Mouse (Mus musculus): ENCODE measurements around the gene Mrgprg. TPM values are rescaled to one million over a fixed set of nuclear protein-coding genes. Genes with fewer than 3 reads are reported as not detected.

The Mrgprg gene
- not detected in 2 replicates for polyA plus RNA-seq (2014; fragmentation: Nextera tagmentation; extraction: Ambion mirVana)

DNA sequence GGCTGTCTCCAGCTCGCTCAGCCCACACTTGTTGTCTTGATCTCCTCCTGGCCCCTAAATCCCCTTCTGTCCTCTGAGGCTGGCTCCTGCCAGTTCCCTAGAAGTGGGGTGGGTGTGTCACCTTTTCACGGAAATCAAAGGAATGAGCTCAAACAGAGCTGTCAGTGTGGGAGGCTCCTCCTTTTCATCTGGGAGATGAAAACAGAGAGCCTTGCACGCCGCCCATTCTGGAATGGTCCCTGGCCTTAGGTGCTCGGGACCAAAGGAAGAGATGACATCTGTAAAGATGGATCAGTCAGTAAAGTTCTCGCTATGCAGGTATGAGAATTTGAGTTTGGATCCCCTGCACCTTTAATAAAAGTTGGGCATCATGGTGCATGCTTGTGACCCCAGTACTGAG, at the start of gene Mrgprg:
TSS of gene Mrgprg (minus strand) at position 101 of the 400 bp plus-strand sequence.
- no peak within 1 kb of the TSS for H3K27ac ChIP-seq (ENCODE audit: low read depth, low read length)
- no peak within 1 kb of the TSS for H3K4me2 ChIP-seq
- H3K4me3 ChIP-seq (ENCODE audit: low read depth, low read length), result no peak within 1 kb of the TSS
- no peaks in the 10 kb centered on the region for H3K9me3 ChIP-seq (replicated peaks; ENCODE audit: control insufficient read depth, low read length)
- no peaks in the 10 kb centered on the region for H3K36me3 ChIP-seq (ENCODE audit: control insufficient read depth, insufficient read depth, low read length)
- no peak within 1 kb of the TSS for H3K9ac ChIP-seq (ENCODE audit: low read depth, low read length)
- H3K27me3 ChIP-seq (ENCODE audit: control insufficient read depth, insufficient read depth, low read length), result peaks cover 31% of the 10 kb centered on the region
- WGBS (ENCODE audit: insufficient replicate concordance), result 46% methylated on average over 6 of the region's 6 CpGs
- no peak for ATAC-seq (replicated peaks; ENCODE audit: insufficient number of reproducible peaks, low FRiP score, low TSS enrichment)
- no peaks in the 10 kb centered on the region for H3K4me1 ChIP-seq (ENCODE audit: control insufficient read depth, insufficient read depth, low read length)

DNA sequence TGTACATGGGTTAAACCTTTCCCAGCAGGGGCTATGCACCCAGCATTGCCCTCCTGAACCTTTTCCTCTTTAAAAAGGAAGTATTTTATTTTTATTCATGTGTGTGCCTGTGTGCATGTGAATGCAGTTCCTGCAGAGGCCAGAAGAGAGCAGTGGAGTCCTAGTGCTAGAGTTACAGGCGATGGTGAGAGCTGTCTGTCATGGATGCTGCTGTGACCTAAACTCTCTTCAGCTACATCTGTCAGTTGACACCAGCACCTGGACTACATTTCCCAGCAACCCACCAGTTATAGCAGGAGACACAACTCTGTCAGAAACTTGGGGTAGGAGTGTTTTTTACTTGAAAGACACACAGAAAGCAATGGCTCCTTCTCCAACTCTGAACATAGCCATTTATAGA, 42.1 kb upstream of the Mrgprg start:
- Histone ChIP-seq H3K4me1 (ENCODE audit: control insufficient read depth, insufficient read depth, low read length) (no peaks in the 10 kb centered on the region), H3K4me2 (no peak overlapping the region), H3K36me3 (ENCODE audit: control insufficient read depth, insufficient read depth, low read length) (peaks cover 21% of the 10 kb centered on the region), H3K27ac (ENCODE audit: low read depth, low read length) (no peak overlapping the region), H3K4me3 (ENCODE audit: low read depth, low read length) (no peak overlapping the region), H3K9me3 (replicated peaks; ENCODE audit: control insufficient read depth, low read length) (no peaks in the 10 kb centered on the region), H3K9ac (ENCODE audit: low read depth, low read length) (no peak overlapping the region), H3K27me3 (ENCODE audit: control insufficient read depth, insufficient read depth, low read length) (no peaks in the 10 kb centered on the region)
- no peak for ATAC-seq (replicated peaks; ENCODE audit: insufficient number of reproducible peaks, low FRiP score, low TSS enrichment)
- 61% methylated on average over 1 of the region's 1 CpGs for WGBS (ENCODE audit: insufficient replicate concordance)

- 65% methylated on average over 5 of the region's 5 CpGs for WGBS (ENCODE audit: insufficient replicate concordance)
- H3K36me3 ChIP-seq (ENCODE audit: control insufficient read depth, insufficient read depth, low read length), result peaks cover 14% of the 10 kb centered on the region
- ATAC-seq (replicated peaks; ENCODE audit: insufficient number of reproducible peaks, low FRiP score, low TSS enrichment), result no peak
These were observed 38.4 kb upstream of the Mrgprg start for GRCm38 (mm10) chr7:143805199-143805624.

GRCm38 (mm10) chr7:143801195-143802065, 34.6 kb upstream of the Mrgprg start:
- no peak overlapping the region for H3K9ac ChIP-seq (ENCODE audit: low read depth, low read length)
- H3K36me3 ChIP-seq (ENCODE audit: control insufficient read depth, insufficient read depth, low read length), result peaks cover 18% of the 10 kb centered on the region
- H3K4me3 ChIP-seq (ENCODE audit: low read depth, low read length), result no peak overlapping the region
- no peak overlapping the region for H3K4me2 ChIP-seq
- no peak for ATAC-seq (replicated peaks; ENCODE audit: insufficient number of reproducible peaks, low FRiP score, low TSS enrichment)
- WGBS (ENCODE audit: insufficient replicate concordance), result 86% methylated on average over 8 of the region's 8 CpGs
- H3K27ac ChIP-seq (ENCODE audit: low read depth, low read length), result no peak overlapping the region
- no peaks in the 10 kb centered on the region for H3K4me1 ChIP-seq (ENCODE audit: control insufficient read depth, insufficient read depth, low read length)
- H3K27me3 ChIP-seq (ENCODE audit: control insufficient read depth, insufficient read depth, low read length), result no peaks in the 10 kb centered on the region
- H3K9me3 ChIP-seq (replicated peaks; ENCODE audit: control insufficient read depth, low read length), result no peaks in the 10 kb centered on the region

More at GRCm38 (mm10) chr7:143805199-143805624, 38.4 kb upstream of the Mrgprg start:
- Histone ChIP-seq H3K9ac (ENCODE audit: low read depth, low read length) (no peak overlapping the region), H3K9me3 (replicated peaks; ENCODE audit: control insufficient read depth, low read length) (no peaks in the 10 kb centered on the region), H3K27ac (ENCODE audit: low read depth, low read length) (no peak overlapping the region), H3K27me3 (ENCODE audit: control insufficient read depth, insufficient read depth, low read length) (no peaks in the 10 kb centered on the region), H3K4me2 (no peak overlapping the region), H3K4me1 (ENCODE audit: control insufficient read depth, insufficient read depth, low read length) (no peaks in the 10 kb centered on the region), H3K4me3 (ENCODE audit: low read depth, low read length) (no peak overlapping the region)

DNA sequence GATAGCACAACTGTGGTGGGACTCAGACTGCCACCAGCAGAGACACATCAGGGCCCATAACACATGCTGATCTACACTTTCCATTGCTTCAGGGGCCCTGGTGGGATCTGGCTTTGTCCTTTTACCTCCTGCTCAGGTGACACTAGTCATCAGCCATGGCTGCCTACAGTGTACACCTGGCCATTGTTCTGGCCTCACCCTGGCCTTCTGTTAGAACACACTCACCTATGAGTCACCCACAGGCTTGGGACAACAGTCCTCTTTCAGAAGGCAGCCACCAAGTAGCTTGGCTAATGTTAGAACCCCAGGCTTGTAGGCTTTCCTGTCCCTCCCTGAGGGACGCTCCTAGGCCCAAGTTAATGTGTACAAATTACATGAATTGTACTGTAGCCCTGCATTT, 34.0 kb upstream of the Mrgprg start:
- Histone ChIP-seq H3K4me1 (ENCODE audit: control insufficient read depth, insufficient read depth, low read length) (no peaks in the 10 kb centered on the region), H3K9ac (ENCODE audit: low read depth, low read length) (no peak overlapping the region), H3K4me2 (no peak overlapping the region), H3K9me3 (replicated peaks; ENCODE audit: control insufficient read depth, low read length) (no peaks in the 10 kb centered on the region), H3K4me3 (ENCODE audit: low read depth, low read length) (no peak overlapping the region), H3K36me3 (ENCODE audit: control insufficient read depth, insufficient read depth, low read length) (peaks cover 19% of the 10 kb centered on the region), H3K27me3 (ENCODE audit: control insufficient read depth, insufficient read depth, low read length) (no peaks in the 10 kb centered on the region), H3K27ac (ENCODE audit: low read depth, low read length) (no peak overlapping the region)
- no peak for ATAC-seq (replicated peaks; ENCODE audit: insufficient number of reproducible peaks, low FRiP score, low TSS enrichment)
- 83% methylated on average over 1 of the region's 1 CpGs for WGBS (ENCODE audit: insufficient replicate concordance)

DNA sequence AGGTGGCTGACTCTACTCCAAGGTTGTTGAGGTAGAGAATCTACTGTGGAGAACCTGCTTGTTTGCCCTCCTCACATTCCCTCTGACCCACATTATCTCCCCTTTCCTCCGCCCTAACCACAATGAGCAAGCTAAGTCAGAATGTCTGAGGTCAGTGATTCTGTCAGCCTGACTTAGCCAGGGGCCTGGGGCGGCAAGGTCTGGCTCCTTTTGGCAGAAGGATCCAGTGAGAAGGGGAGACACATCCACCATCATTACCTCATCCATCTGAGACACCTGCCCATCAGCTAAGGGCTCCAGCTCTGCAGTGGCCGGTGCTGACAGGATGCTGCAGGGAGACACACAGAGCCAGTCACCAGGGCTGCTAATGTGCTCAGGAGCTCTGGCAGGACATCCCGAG, 32.0 kb upstream of the Mrgprg start:
- no peak overlapping the region for H3K4me2 ChIP-seq
- no peak for ATAC-seq (replicated peaks; ENCODE audit: insufficient number of reproducible peaks, low FRiP score, low TSS enrichment)
- 81% methylated on average over 4 of the region's 4 CpGs for WGBS (ENCODE audit: insufficient replicate concordance)

DNA sequence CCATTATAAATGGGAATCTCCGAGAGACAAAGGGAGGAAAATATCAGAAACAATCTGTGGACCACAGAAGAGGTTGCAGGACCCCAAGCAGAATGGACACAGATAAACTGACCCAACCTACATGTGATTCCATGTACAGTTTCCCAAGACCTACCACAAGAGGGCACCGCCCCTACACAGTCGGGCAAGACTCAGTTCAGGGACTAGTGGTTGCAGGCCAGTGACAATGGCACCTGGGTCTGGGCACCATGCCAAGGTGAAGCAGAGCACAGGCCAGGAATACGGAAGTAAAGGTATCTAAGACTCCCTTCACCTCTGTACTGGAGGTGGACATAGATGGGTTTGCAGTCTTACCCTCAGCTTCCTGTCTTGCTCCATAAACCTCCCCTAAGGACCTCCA, 26.3 kb upstream of the Mrgprg start:
- Histone ChIP-seq H3K9ac (ENCODE audit: low read depth, low read length) (no peak overlapping the region), H3K4me1 (ENCODE audit: control insufficient read depth, insufficient read depth, low read length) (no peaks in the 10 kb centered on the region), H3K9me3 (replicated peaks; ENCODE audit: control insufficient read depth, low read length) (no peaks in the 10 kb centered on the region), H3K4me3 (ENCODE audit: low read depth, low read length) (no peak overlapping the region), H3K27ac (ENCODE audit: low read depth, low read length) (no peak overlapping the region), H3K36me3 (ENCODE audit: control insufficient read depth, insufficient read depth, low read length) (peaks cover 7% of the 10 kb centered on the region), H3K4me2 (no peak overlapping the region), H3K27me3 (ENCODE audit: control insufficient read depth, insufficient read depth, low read length) (no peaks in the 10 kb centered on the region)
- 56% methylated on average over 4 of the region's 4 CpGs for WGBS (ENCODE audit: insufficient replicate concordance)
- ATAC-seq (replicated peaks; ENCODE audit: insufficient number of reproducible peaks, low FRiP score, low TSS enrichment), result no peak

More for the DNA sequence above, 32.0 kb upstream of the Mrgprg start:
- H3K4me1 ChIP-seq (ENCODE audit: control insufficient read depth, insufficient read depth, low read length), result no peaks in the 10 kb centered on the region
- peaks cover 13% of the 10 kb centered on the region for H3K36me3 ChIP-seq (ENCODE audit: control insufficient read depth, insufficient read depth, low read length)
- no peak overlapping the region for H3K27ac ChIP-seq (ENCODE audit: low read depth, low read length)
- no peak overlapping the region for H3K4me3 ChIP-seq (ENCODE audit: low read depth, low read length)
- H3K9ac ChIP-seq (ENCODE audit: low read depth, low read length), result no peak overlapping the region
- H3K9me3 ChIP-seq (replicated peaks; ENCODE audit: control insufficient read depth, low read length), result no peaks in the 10 kb centered on the region
- no peaks in the 10 kb centered on the region for H3K27me3 ChIP-seq (ENCODE audit: control insufficient read depth, insufficient read depth, low read length)

DNA sequence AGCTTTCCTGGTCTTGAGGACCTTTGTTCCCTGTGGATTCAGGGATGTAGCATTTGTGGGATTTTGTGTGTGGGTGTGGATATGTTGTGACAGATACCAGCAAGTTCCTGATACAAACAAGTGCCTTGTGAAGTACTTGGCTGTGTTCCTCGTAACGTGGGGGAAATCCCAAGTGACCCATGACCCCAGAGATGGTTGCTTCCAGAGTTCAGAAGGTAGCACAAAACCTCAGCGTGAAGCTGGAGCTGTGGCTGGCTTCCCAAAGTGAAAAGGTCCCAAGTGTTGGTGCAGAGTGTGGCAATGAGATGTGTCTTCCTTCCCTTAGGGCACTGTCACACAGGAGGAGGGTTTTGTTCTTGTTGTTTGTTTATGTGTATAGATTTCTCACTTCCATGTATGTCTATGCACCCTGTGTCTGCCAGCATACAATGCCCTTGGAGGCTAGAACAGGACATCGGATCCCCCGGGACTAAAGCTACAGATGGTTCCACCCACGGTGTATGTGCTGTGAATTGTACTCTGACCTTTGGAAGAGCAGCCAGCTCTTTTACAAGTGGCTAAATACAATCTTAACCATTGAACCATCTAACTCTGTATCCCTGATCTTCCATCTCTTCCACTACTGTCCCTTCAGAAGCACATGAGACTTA, 25.7 kb upstream of the Mrgprg start:
- H3K4me1 ChIP-seq (ENCODE audit: control insufficient read depth, insufficient read depth, low read length), result no peaks in the 10 kb centered on the region
- H3K27ac ChIP-seq (ENCODE audit: low read depth, low read length), result no peak overlapping the region
- no peak overlapping the region for H3K4me2 ChIP-seq
- H3K27me3 ChIP-seq (ENCODE audit: control insufficient read depth, insufficient read depth, low read length), result no peaks in the 10 kb centered on the region
- WGBS (ENCODE audit: insufficient replicate concordance), result 77% methylated on average over 6 of the region's 6 CpGs
- H3K9ac ChIP-seq (ENCODE audit: low read depth, low read length), result no peak overlapping the region
- no peak overlapping the region for H3K4me3 ChIP-seq (ENCODE audit: low read depth, low read length)
- no peak for ATAC-seq (replicated peaks; ENCODE audit: insufficient number of reproducible peaks, low FRiP score, low TSS enrichment)
- peaks cover 5% of the 10 kb centered on the region; the same call in 1 of the 2 replicates for H3K36me3 ChIP-seq (ENCODE audit: control insufficient read depth, insufficient read depth, low read length)
- H3K9me3 ChIP-seq (replicated peaks; ENCODE audit: control insufficient read depth, low read length), result no peaks in the 10 kb centered on the region

Data from heart, embryonic 11.5 days (tissue).